Mouse (Mus musculus) retina, embryonic 14.5 days (tissue): ENCODE measurements around the gene Dnajb4.

Experiments
- DNase-seq: peaks from one replicate; pipeline ENCODE4 v3.0.0-alpha.2; 2015; ENCODE audit warnings: low spot score

The Dnajb4 gene

DNA sequence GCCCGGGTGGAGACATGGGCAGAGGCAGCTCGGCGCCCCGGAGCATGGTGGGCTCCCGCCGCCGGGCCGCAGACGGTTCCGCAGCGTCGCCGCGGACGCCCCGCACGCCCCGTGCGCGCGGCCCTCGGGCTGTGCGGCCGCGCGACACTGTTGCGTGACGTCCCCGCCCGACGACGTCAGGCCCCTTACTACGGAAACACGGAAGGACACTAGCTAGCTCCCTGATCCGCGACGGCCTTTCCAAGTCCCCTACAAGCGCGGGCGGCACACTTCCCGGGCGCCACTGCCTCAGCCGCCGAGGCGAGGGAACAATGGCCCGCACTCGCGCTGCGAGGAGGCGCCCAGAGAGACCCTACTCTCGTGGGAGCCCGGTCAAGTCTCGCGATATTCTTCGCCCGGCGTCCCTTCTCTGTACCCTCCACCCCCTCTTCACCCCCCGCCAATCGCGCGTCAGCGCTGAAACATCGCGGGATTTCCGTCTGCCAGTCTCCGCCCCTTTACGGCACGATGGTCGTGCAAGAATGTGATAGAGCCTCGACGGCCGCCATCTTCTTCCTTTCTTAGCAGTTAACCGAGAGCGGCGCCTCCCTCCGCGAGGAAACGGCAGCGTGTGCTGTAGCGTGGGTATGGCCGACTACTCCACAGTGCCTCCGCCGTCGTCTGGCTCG is at the start of gene Dnajb4, which contains the start of gene Fubp1:
TSS of gene Dnajb4 (minus strand) at position 336 of the 668 bp plus-strand sequence.
TSS of gene Fubp1 (plus strand) at position 456 of the 668 bp plus-strand sequence.
- peak; percentile 100 for DNase-seq

DNA sequence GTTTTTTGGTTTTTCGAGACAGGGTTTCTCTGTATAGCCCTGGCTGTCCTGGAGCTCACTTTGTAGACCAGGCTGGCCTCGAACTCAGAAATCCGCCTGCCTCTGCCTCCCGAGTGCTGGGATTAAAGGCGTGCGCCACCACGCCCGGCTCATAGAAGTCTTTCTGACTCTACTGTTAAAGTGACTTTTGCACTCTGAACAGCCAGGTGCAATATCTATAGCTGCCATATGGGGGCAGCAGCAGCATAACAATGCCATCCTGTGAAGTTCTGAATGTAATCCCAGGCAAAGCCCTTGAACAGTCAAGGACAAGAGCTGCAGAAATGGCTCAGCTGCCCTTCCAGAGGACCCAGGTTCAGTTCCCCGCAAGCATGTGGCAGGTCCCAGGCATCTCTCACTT is 49.3 kb upstream of the Dnajb4 start:
- DNase-seq, result peak; percentile 88

GRCm38 (mm10) chr3:152257528-152257927 is 47.4 kb upstream of the Dnajb4 start:
- no peak for DNase-seq

DNA sequence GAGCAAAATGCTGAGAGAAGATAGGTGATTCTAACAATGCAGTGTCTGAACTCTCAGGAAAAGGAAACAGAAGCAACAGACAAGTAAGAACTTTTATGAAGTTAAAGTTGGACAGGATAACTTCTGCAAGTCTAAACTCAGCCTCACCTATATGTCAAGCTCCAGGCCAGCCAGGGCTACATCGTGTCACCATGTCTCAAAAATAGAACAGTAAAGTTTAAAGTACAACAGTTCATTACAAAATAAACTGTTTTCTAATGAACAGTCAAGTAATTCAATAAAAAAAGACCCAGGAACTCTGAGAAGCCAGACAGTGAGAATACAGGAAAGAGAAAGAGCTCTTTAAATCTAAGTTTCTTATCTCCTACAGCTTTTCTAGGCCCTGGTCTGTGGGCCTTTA is 40.4 kb upstream of the Dnajb4 start:
- DNase-seq, result no peak

DNA sequence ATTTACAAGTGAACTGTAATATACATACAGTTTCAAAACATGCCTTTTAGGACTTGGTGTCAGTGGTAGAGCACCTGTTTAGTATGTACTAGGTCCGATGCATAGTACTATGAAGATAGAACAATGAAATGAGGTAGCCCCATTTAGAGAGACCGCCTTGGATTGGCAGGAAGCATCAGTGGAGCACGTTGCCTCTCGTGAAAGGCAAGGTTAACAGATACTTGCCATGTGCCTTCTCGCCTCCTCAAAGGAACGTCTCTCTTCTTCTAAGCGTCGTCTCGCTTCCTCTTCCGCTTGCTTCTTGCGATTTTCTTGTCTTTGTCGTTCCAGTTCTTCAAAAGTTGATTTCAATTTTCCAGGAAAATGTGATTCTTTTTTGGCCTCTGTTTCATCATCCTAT is 37.6 kb upstream of the Dnajb4 start:
- DNase-seq, result no peak

DNA sequence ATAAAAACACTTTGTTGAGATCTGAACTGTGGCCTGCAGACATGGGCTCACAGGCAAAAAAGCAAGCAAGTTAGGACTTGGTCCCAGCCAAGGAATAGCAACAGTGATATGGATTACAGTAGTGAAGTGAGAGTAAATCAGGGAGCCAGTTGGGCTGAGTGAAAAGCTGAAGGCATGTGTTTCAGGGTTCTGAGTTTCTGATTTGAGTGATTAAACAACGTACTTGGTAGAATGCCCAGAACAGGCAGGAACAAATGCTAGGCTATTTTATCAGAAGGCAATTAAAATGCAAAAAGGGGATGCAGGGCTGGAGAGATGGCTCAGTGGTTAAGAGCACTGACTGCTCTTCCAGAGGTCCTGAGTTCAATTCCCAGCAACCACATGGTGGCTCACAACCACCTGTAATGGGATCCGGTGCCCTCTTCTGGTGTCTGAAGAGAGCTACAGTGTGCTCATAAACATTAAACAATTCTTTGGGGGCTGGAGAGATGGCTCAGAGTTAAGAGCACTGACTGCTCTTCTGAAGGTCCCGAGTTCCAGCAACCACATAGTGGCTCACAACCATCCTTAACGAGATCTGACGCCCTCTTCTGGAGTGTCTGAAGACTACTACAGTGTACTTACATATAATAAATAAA is 35.3 kb upstream of the Dnajb4 start:
- no peak for DNase-seq

DNA sequence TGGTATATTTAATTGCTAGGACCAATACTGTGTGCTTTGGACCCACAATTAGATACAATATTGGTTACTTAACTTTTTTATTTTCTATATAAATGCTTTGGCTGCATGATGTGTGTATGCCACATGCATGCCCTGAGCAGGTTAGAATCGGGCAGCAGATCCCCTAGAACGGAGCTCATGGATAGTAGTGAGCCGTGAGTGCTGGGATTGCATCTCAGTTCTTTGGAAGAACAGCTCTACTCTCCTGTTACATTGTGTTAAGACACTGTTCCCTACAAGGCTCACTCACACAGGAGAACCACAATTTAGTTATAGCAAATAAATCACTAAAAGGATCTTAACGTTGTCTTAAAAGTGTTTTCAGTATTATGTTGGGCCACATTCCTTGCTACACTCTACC is 33.2 kb upstream of the Dnajb4 start:
- no peak for DNase-seq

DNA sequence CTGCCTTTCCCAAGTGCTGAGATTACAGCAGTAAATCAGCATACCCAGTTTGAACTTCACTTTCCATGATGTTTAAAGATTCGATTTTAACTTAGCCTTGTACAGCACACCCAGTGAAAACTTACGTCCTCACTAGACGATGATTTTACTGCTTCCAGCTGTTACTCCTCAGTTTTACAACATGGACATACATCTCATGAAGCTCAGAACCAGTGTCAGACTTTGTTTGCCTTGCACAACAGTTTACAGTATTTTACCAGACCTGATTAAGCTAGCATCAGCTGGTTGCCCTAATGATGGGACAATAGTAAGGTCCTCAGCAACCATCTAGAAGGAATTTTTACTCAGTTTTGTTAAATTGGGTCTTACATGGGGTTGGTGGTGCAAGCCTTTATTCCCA is 31.0 kb upstream of the Dnajb4 start:
- no peak for DNase-seq

DNA sequence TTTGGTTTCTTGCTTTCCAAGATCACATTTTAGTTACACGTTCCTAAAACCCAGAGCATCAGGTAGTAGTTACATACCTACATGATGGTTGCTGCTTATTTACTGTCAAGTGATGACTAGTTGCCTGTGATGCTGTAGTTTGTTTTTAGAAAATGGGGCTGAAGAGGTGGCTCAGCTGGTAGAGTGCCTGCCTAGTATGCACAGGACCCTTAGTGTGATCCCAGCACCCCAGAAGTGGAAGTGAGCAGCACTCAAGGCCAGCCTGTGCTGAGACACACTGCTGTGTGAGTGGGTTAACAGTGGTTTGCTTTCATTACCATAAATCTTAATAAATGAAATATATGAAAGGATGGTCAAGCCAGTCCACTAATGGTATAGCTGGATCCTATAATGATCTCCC is 29.5 kb upstream of the Dnajb4 start:
- no peak for DNase-seq

DNA sequence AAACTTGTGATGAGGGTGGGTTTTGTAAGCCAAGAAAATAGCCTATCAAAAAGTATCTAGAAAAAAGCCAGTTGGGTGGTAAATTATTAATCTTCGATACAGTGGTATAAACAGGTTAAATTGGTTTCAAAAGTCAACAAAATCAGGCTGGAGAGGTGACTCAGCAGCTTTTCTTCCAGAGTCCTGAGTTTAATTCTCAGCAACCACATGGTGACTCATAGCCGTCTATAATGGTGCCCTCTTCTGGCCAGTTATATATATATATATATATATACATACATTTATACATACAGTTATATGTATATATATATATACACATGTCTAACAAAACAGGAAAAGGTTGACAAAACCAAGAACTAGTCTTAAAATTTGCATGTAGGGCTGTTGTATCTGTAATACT is 28.7 kb upstream of the Dnajb4 start:
- DNase-seq, result peak; percentile 27

DNA sequence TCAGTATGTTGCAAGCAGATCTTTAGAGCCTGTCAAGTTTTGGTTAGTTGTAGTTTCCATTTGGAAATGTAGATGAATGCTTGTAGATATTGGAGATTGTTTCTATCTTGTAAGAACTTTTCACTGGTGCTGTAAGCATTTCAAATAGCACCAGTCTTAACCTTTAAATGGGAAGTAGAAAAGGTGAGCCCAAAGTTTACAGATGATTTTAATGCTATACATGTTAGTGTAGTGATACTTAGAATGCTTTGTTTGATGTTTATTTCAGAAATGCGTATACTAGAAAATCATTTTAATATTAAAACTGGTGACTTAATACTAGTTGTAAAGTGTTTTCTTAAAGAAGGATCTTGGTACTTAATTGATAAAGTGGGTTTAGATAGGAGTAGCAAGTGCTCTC is 25.7 kb upstream of the Dnajb4 start:
- no peak for DNase-seq

GRCm38 (mm10) chr3:152235238-152235637 is 25.1 kb upstream of the Dnajb4 start:
- no peak for DNase-seq

DNA sequence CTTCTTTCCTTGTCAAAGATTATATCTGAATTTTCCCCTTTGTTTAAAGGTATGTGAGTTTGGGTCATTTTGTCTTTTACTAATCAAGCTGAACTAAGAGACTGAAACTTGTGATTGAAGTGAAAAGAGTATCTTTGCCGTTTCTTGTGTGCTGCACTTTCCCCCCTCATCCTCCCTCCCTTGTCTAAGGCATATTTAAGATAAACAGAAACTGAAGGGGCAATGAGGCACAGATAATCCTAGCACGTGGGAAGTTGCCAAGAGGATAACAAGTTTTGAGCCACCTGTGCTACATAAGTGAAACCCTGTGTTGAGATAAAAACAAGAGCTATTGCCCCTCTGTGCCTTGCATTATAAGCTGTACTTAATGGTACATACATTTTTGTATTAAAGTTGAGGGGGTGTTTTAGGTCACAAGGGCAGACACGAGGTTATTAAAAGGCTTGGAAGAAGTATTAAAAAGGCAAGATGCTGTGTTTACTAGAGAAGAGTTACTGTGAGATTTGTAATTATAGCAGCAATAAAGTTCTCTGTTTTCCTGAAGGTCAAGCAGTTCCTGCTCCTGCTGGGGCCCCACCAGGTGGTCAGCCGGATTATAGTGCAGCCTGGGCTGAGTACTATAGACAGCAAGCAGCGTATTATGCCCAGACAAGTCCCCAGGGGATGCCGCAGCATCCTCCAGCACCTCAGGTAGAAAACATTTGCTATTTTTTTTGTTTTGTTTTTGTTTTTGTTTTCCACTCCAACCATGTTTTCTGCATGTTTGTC is 21.4 kb upstream of the Dnajb4 start:
- DNase-seq, result no peak

- DNase-seq, result no peak
These were observed 19.2 kb upstream of the Dnajb4 start for GRCm38 (mm10) chr3:152229271-152229670.

DNA sequence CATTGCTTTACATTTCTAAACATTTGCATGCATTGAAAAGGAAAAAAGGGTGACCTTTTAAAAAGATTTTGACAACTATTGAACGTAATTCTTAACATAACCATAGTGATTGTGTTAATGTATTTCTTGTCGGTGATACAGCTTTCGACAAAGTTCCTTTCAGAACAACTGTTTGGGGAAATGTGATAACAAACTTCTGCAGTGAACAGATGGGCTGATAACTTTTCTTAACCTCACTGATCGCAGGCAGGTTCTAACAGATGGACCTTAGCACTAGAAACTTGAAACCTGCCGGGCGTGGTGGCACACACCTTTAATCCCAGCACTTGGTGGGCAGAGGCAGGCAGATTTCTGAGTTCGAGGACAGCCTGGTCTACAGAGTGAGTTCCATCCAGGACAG is 18.7 kb upstream of the Dnajb4 start:
- no peak for DNase-seq

- no peak for DNase-seq
These were observed 15.8 kb upstream of the Dnajb4 start for GRCm38 (mm10) chr3:152225906-152226305.

DNA sequence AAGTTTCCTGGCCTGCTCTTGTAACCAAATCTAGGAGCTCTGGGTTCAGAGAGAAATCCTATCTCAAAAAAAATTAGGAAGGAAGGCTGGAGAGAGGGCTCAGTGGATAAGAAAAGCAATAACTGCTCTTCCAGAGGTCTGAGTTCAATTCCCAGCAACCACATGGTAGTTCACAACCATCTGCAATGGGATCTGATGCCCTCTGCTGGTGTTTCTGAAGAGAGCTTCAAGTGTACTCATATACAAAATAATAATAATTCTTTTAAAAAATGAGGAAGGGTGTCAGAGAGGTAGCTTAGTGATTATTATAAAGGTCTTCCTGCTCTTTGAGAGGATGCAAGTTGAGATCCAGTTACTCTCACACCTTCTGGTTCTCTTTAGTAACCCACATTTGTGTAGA is 14.8 kb upstream of the Dnajb4 start:
- no peak for DNase-seq

DNA sequence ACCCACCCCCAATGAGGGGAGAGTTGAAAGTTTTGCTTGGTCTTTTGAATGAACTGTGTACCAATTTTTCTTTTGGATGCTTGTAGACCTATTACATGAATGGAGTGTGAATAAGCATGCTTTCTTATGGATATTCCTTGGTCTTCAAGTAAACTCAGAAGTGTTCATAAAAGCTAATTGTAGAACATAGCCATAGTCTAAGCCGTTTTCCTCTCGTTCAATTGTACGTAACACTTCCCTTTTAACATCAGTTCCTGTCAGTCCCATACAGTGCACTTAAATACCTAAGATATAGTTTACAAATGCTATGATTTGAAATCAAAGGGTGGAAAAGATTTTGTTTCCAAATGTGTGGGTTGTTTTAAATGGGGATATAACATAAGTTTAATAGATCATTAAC is 3.3 kb upstream of the Dnajb4 start:
- no peak for DNase-seq

DNA sequence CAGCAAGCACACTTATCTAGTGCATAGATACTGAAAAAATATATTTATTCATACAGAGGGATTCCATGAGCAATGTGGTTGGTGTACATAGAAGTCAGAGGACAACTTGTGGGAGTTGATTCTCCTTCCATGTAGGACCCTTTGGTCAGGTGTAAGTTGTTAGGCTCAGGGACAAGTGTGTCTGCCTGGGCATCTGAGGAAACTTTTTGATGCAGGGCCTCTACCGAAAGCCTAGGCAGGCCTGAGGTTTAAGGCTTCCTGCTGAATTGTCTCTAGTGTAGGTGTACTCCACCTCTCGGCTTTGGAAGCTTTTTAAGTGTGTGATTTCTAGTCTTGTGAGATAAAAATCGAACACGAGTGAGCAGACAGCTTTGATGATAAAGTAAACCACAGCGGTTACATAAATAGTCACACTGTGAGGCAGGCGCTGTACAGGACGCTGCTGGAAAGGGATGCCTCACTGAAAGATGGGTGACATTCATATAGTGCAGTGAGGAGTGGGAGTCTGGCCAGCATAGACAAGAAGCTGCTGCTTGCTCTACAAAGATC is 1.7 kb upstream of the Dnajb4 start:
- DNase-seq, result peak; percentile 26

DNA sequence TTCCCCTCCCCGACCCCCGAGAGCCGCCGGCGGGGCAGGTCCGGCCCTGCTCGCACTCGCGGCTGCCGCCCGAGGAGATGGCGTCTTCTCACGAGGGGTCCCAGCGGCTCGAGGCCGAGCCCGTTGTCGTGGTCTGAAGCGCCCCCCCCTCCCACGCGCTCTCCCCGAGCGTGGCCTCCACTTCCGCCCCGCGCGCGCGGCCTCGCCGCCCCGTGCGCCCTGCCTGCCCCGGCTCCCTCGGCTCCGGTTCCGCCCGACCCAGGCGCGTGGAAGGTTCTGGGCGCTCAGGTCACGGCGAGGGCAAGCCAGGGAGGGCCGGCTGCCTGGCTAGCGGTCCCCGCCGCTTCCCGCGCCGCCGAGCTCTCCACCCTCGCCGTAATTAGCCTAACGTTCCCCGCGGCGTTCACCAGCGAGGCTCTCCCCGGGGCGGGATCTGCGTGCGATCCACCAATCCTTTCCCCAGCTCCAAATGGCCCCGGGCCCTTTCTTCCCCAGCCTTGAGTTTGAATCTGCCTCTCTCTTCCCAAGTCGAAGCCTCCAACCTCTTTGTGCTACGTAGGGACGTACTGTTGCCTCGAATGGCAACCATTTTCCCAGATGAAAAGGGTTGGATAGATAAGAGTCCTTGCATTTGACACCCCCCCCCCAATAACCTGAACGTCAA is 758 bp upstream of the Dnajb4 start:
- peak; percentile 74 for DNase-seq

GRCm38 (mm10) chr3:152209177-152209966 is 730 bp downstream of the Dnajb4 start:
- no peak for DNase-seq
